Mouse (Mus musculus): ENCODE results near the gene Lbh. TPM values are rescaled to one million over a fixed set of nuclear protein-coding genes. Genes with fewer than 3 reads are reported as not detected.

Lbh gene
- polyA plus RNA-seq, 1 experiment from 2014 or later = 5.3 TPM

DNA sequence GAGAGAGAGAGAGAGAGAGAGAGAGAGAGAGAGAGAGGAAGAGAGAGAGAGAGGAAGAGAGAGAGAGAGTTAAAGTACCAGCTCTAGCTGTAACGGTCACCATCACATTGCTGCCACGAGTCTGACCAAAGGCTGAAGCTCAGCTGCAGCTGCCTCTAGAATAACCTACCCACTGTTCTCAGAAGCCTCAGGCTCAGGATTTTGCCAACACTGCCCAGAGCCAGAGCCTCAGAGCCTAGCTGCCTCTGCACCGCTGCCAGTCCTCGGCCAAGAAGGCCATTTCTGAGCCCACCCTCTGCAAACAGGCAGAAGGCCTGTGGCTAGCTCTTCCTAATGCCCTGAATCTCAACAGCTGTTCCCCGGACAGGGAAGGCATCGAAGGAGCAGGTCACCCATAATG, 70.9 kb downstream of the Lbh start:
- Histone ChIP-seq H3K9me3 (no peaks in the 10 kb centered on the region), H3K4me2 (no peak overlapping the region), H3K4me1 (no peaks in the 10 kb centered on the region), H3K27me3 (replicated peaks) (no peaks in the 10 kb centered on the region), H3K9ac (no peak overlapping the region), H3K4me3 (replicated peaks) (no peak overlapping the region), H3K36me3 (no peaks in the 10 kb centered on the region), H3K27ac (no peak overlapping the region)
- ATAC-seq (ENCODE audit: insufficient read depth, low FRiP score, low read depth) = no peak
- WGBS = 64% methylated on average over 6 of the region's 6 CpGs

Other genes starting within 250 kb of the Lbh start
- gene Ypel5, start 81.9 kb upstream of the Lbh start, polyA plus RNA-seq (2015; fragmentation: Nextera tagmentation; extraction: Ambion mirVana) = 40.6 and 41.7 TPM in 2 replicates
- 11.3 and 17.3 TPM in 2 replicates for gene Lclat1, start 189.7 kb downstream of the Lbh start, polyA plus RNA-seq (2015; fragmentation: Nextera tagmentation; extraction: Ambion mirVana)